Mouse (Mus musculus) heart, postnatal 4 days (tissue): ENCODE measurements around the gene Gm2a. TPM values are rescaled to one million over a fixed set of nuclear protein-coding genes. Genes with fewer than 3 reads are reported as not detected.

Experiments
- DNase-seq: peaks from one replicate; pipeline ENCODE4 v3.0.0; 2021
- total RNA-seq, 2 experiments: library from RNA; stranded (reverse); gene quantifications; 2 replicates each; pipeline ENCODE4 v1.2.3; 2021

The Gm2a gene
- total RNA-seq, 2 experiments from 2014 or later = 12.4 to 13.1 TPM

DNA sequence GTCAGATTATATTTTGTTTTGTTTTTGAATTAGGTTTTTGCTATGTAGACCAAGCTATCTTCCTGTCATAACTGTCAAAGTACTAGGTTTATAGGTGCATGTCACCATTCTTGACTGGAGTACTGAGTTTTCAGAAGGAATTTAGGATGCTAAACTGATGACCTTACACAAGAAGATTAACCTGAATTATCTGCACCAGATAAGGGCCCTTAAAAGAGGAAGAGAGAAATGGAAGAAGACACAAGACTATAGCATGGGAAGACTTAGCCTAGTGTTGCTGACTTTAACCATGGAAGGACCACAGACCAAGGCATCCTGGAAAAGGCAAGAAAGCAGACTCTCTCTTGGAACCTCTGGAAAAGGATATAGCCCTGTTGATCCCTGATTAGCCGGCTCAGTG, 35.3 kb downstream of the Gm2a start:
- no peak for DNase-seq

DNA sequence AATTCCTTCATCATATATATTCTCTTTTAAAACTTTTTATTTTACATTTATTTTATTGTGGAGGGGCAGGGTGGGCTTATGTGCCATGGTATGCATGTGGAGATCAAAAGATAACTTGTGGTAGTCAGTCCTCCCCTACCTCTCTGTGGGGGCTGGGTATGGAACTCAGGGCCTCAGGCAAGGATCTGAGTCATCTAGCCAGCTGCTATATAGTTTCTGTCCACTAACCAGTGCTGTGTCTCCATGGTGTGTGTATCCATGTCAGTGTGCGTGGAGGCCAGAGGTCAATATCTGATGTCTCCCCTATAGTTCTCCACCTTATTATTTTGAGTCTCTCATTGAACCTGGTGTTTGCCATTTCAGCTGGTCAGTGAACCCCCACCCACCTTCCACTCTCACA, 36.5 kb downstream of the Gm2a start:
- DNase-seq = no peak

DNA sequence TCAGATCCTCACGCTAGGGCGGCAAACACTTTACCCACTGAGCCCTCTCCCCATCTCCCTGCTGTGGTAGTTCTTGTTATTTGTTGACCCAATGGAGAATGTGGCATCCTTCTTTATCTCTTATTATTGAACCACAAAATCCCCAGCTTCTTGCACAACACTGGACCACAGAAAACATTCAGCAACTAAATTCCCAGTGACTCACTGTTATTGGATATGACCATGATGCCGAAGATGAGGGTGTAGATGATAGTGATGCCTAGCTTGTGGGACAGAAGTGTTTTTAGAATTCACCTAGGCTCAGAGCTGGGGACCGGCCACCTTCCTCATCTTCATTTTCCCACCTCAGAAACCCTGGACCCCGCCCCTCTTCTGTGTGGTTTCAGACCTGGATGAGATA, 37.0 kb downstream of the Gm2a start:
- no peak for DNase-seq

DNA sequence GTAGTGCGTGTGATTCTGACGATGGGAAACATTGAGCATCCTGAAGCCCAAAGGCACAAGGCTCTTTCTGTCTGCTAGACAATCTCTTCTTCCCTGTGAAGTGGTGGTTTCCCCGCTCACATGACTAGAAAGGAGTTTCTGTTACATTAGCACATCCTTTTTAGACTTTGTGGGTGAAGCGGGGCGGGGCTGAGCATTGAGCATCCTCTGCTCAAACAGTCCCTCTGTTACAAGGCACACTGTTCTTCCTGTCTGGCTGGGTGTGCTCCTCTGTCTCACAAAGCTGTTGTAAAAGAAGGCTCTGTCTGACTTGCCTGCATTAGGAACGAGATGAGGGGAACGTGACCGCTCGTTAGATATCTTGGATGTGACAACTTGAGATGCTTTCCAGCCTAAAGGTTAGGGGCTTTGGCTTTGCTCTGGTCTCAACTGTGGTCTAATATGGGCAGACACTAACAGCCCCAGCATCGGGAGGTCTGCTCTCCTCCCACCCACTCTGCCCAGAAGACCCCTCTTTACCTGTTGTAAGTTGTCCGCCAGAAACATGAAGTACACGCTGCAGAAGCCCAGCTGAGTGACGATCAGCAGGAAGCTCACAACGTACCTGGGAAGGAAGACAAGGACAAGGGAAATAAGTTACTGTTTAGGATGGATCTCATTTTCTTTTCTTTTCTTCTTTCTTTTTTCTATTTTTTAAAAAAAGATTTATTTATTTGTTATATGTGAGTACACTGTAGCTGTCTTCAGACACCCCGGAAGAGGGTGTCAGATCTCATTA, 39.0 kb downstream of the Gm2a start:
- no peak for DNase-seq

DNA sequence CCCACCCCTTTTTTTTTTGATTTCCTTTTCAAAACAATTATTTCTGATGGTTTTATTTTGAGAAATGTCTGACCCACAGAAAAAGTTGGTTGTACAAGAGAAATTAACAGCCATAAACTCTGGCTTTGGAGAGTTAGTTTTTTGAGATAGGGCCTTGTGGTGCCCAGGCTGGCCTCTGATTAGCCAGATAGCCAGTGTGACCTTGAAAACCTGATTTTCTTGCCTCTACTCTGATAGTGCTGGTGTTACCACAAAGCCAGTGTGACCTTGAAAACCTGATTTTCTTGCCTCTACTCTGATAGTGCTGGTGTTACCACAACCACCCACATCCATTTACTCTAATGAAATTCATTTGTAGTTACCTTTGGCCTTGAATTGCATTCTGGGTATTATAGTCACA, 39.7 kb downstream of the Gm2a start:
- DNase-seq = no peak

DNA sequence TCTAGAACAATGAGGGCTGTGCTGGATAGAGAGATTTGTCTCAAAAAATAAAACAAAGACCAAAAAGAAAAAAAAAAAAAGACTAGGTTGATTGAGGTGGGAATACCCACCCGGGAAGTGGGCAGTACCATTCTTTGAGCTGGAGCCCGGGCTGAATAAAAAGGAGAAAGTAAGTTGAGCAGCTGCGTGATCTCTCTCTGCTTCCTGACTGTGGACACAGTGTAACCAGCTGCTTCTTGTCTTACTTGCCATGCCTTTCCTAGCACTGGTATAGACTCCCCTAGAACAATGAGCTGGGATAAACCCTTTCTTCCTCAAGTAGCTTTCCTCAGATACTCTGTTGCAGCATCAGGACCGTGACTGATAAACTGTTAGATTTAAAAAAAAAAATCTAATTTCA, 43.6 kb downstream of the Gm2a start:
- no peak for DNase-seq

DNA sequence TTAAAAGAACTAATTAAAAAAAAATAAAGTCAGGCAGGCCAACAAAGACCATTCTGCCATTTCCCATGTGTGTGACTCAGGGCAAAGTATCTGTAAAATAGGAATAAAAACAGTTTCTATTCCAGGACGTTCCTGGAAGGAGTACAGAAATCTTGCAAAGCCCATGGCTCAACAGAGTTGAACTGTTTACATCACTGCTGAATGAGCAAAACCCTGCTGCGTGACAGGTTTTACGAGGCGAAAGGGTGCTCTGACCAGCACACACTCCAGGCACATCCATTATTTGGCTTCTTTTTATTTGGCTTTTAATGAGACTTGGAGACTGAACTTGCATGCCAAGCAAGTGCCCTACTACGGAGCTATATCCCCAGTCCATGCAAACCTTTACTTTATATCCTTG, 46.1 kb downstream of the Gm2a start:
- DNase-seq = no peak

DNA sequence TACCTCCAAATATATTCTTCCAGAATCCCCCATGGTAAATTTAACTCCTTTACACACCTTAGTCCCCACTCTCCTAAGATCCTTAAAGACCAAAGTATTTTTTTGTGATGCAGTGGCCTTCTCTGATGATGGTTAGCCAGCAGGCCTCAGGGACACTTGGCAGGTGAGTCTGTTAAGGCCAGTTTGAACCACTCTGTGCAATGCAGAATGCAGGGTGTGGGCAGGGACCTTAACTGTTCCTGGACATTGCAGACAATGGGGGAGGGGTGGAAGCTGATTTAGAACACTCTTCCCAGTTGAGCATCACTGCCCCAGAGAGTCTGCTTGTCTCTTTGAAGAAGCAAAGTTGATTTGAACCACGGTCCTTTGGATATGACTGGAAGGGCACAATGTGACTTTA, 48.9 kb downstream of the Gm2a start:
- no peak for DNase-seq

DNA sequence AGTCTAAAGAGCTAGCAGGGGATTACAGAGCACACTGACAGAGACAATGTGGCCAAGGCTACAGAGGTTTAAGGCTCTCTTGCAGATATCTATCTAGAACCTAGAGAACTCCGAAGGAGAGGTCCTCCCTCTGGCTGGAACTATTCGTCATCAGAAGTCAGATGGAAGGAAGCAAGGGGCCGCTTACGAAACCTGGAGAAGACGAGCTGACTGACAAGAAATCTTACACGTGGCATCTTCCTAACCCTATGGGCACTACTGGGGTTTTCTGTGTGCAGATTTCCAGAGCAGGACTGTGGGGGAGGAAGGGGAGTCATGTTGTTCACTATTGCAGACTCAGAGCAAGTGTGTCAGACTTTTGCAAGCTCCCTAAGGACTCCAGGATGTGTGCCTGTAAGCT, 49.5 kb downstream of the Gm2a start:
- no peak for DNase-seq

DNA sequence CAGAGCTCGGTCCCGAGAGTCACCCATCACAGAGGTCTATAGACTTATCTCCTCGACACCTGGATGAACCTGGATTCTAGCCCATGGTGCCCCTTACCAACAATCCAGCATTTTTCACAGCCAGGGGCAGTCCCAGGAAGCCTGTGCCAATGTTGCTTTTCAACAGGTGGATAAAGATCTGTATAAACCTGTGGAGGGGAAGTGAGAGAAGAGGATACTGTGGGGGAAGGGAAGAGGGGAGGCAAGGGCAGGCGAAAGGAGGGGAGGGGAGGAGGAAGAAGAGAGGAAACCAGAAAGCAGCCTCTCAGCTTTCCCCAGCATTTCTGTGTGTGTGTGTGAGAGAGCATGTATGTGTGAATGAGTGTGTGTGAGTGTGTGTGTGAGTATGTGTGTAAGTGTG, 50.5 kb downstream of the Gm2a start:
- DNase-seq = no peak

DNA sequence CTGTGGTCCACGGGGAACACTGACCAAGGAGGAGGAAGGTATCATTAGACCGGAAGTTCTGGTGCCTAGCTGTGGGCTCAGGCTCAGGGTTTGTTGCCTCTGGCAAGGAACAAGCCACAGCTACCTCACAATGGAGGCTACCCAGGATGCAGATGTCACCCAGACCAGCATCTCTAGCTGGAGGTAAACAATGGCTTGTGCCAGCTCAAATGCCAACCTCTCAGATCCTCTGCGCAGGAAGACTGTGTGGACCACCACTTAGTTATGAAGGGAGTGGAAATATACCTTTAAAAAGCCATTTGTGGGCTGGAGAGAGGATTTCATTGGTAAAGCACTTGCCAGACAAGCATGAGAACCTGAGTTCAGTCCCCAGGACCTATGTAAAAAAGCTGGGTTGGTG, 53.7 kb downstream of the Gm2a start, which contains the start of gene Slc36a3:
TSS of gene Slc36a3 (minus strand) at position 101 of the 400 bp plus-strand sequence.
- no peak for DNase-seq

DNA sequence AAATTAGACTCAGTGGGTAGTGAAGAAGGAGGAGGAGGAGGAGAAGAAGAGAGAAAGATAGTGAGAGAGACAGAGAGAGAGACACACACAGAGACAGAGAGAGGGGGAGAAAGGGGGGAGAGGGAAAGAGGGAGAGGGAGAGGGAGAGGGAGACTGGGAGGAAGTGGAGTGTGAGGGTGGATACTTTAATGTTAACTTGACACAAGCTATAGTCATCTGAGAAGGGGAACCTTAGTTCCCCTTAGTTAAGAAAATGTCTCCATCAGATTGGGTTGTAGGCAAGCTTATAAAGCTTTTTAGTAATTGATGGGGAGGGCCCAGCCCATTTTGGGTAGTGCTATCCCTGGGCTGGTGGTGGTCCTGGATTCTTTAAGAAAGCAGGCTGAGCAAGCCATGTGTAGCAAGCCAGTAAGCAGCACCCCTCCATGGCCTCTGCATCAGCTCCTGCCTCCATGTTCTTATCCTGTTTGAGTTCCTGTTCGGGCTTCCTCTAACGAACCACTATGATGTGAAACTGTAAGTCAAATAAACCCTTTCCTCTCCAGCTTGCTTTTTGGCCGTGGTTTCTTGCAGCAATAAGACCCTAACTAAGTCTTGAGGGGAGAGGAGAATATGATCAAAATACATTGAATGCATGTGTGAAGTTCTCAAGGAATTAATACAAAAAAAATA, 56.6 kb downstream of the Gm2a start:
- no peak for DNase-seq

DNA sequence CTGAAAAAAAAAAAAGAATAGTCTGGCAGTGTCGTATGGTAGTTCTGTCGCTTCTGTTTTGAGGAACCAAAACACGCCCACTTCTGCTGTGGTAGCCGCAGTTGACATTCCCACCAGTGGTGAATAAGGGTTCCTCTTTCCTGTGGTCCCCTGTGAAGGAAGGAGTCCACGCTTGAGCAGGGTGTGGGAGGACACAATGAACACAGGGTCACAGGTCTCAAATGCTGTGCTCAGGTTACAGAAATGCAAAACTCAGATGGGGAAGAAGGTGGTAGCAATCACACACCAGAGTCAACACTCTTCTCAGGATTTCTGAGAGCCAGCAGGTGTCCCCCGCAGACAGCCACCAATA, 57.1 kb downstream of the Gm2a start:
- DNase-seq = no peak

DNA sequence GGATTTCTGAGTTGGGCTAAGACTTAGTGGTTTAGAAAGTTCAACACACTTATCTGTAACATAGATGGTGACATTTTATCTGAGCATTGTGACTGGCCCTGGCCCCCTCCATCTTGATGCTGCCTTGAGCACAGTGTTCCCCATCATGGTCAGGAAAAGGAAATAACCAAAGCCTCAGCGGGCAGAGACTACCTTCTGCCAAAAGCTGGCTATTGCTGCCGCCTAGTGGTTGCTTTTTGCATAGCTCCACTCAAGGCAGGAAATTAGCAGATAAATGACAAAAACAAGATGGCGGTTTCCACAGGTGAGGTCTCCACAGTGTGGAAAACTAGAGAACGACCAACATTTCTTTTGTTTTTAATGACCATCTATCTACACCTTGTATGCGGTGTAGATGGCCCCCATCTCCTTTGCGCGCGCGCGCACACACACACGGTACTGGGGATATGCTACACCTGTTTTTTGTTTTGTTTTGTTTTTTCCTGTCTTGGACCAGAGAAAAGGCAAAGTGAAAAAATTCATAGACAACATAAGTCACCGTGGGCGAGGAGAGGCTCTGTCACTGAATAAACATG, 61.0 kb downstream of the Gm2a start:
- peak; percentile 92 for DNase-seq

Other genes with a start within 250 kb of the Gm2a start
- 10 to 100 TPM; 20.3 to 28.3 TPM for gene Lyrm7, start 237.2 kb upstream of the Gm2a start, total RNA-seq
- 100 to 1,000 TPM; 364 to 393 TPM for gene Hint1, start 231.7 kb upstream of the Gm2a start, total RNA-seq
- 100 to 1,000 TPM; 153 to 177 TPM for gene Gpx3, start 195.7 kb upstream of the Gm2a start, total RNA-seq
- 10 to 100 TPM; 29.5 to 33.7 TPM for gene Tnip1, start 135.2 kb upstream of the Gm2a start, total RNA-seq
- gene Anxa6, start 64.7 kb upstream of the Gm2a start, total RNA-seq = 100 to 1,000 TPM; 355 to 365 TPM
- gene Ccdc69, start 20.0 kb upstream of the Gm2a start, total RNA-seq = 10 to 100 TPM in 1 of 2 experiments, 1 to 10 TPM in 1; 9.2 to 12.2 TPM
- not detected for gene Slc36a3, start 53.6 kb downstream of the Gm2a start, total RNA-seq
- gene Slc36a2, start 87.0 kb downstream of the Gm2a start, total RNA-seq = 1 to 10 TPM; 2.9 to 3.7 TPM
- 10 to 100 TPM; 11.6 to 12.0 TPM for gene Slc36a1, start 106.2 kb downstream of the Gm2a start, total RNA-seq
- gene Fat2, start 238.4 kb downstream of the Gm2a start, total RNA-seq = under 1 TPM; 0.05 to 0.07 TPM